In the genomic region with DNA sequence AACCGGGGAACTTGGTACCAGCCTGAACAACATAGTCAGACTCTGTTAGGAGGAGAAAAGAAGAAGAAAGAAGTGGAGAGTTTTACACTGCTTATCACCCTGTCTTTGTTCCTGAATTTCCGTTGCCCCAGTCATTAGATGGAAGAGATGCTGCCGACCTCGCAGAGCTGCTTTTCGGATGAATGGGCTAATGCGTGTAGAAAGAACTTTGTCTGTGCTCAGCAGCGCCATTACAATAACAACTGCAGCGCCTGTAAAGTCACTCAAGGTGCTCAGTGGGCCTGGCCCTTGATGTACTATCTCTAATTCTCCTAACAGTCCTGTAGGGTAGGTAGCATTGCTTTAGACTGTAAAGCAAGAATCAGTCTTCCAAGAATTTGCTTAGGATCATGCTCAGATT, we compare ENCODE assay signal across 11 mouse cellular contexts.
"Had no signal": no experiment of that assay in that cellular context is flagged by ENCODE, and none has a peak within 500 bp of the region (broad histone marks: within the 10 kb centered on the region; RNA-seq: fewer than 3 reads in every experiment).

No protein-coding gene starts in this region.

- H3K27ac ChIP-seq: kidney, postnatal 0 days; limb, embryonic 13.5 days; liver, embryonic 15.5 days had no signal

- DNase-seq: kidney, postnatal 36 days; left cerebral cortex, postnatal 4 days; lung, adult 2 months; lung, postnatal 36 days; midbrain, embryonic 14.5 days; right cerebral cortex, postnatal 14 days had no signal

- H3K36me3 ChIP-seq: limb, embryonic 13.5 days; liver, embryonic 15.5 days; neural tube, embryonic 12.5 days had no signal

- ATAC-seq: lung, postnatal 0 days had no signal

- H3K4me2 ChIP-seq: limb, embryonic 13.5 days; liver, embryonic 15.5 days; neural tube, embryonic 12.5 days had no signal

- H3K9me3 ChIP-seq: limb, embryonic 13.5 days; liver, embryonic 15.5 days; neural tube, embryonic 12.5 days had no signal

- H3K27me3 ChIP-seq: liver, embryonic 15.5 days; neural tube, embryonic 12.5 days had no signal

- H3K9ac ChIP-seq: limb, embryonic 13.5 days; liver, embryonic 15.5 days; neural tube, embryonic 12.5 days had no signal

- H3K4me3 ChIP-seq: limb, embryonic 13.5 days; liver, embryonic 15.5 days; neural tube, embryonic 12.5 days had no signal
